Mouse (Mus musculus): ENCODE results near the gene Gm45837. TPM values are rescaled to one million over a fixed set of nuclear protein-coding genes. Genes with fewer than 3 reads are reported as not detected.

Gene Gm45837
- total and polyA plus RNA-seq, 2 experiments from 2014 or later: not detected

DNA sequence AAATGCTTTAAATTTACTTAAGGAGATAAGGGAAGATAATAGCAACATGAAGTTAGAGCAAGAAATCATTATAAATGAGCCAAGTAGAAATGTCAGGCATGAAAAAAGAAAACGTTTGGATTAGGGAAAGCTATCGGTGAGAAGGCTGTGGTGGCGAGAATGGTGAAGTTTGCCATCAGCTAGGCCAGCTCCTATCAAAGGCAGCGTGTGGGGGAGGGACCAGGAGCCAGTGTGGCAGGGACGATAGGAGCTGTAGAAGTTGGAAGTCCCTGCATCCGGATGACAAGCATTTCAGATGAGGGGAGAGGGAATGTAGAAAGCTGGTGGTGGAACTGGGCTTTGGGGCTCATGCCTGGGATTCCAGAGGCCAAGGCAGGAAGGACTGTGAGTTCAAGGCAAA is 104.6 kb downstream of the Gm45837 start:
- DNase-seq (ENCODE audit: low spot score): no peak
- Histone ChIP-seq H3K27me3 (ENCODE audit: insufficient read depth, low read length) (no peaks in the 10 kb centered on the region), H3K36me3 (ENCODE audit: insufficient read depth, low read length) (peaks cover 4% of the 10 kb centered on the region; the same call in 1 of the 2 replicates), H3K27ac (ENCODE audit: low read depth, low read length) (no peak overlapping the region), H3K4me2 (ENCODE audit: low read depth, low read length, poor library complexity, severe bottlenecking) (no peak overlapping the region), H3K9me3 (ENCODE audit: low read length) (no peaks in the 10 kb centered on the region), H3K4me1 (ENCODE audit: insufficient read depth, low read length) (no peaks in the 10 kb centered on the region), H3K9ac (replicated peaks; ENCODE audit: low read length, poor library complexity, severe bottlenecking) (no peak overlapping the region), H3K4me3 (ENCODE audit: low read depth, low read length) (no peak overlapping the region)
- TF ChIP-seq CTCF (IDR thresholded peaks at IDR 0.05): no peak
- 29% methylated on average over 6 of the region's 6 CpGs for WGBS
- no peak for ATAC-seq (ENCODE audit: low FRiP score)

DNA sequence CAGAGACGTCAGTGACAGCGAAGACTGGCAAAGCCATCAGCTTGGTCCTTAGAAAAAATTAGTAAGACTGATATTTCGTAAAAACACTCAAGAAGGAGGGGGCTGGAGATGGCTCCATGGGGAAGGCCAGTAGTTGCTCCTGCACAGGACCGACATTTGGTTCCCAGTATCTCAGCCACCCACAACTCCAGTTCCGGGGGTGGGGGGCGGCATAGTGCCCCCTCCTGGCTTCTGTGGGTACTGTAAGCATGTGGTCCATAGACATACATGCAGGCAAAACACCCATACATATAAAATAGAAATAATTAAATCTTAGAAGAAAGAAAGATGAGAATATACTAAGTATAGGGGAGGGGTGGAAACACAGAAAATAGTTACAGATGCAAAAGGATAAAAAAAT is 105.8 kb downstream of the Gm45837 start:
- ATAC-seq (ENCODE audit: low FRiP score): no peak

DNA sequence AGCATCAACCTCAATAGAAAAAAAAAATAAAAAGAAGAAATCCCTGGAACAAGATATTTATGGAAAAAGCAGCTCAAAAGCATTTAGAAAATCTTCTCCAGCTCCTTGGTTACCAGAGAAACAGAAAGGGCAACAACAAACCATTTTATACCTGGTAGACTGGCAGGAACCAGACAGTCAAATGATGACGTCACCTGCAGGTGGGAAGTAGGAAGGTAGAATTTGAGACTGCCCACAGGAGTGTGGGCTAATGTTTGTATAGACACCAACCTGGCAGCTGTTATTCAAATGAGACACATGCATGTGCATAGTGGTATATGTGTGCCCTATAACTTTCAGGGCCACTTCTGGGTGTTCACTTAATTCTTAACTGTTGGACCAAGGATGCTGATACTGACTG is 111.0 kb downstream of the Gm45837 start:
- 65% methylated on average over 1 of the region's 1 CpGs for WGBS

More for the DNA sequence above, 105.8 kb downstream of the Gm45837 start:
- no peak overlapping the region for H3K4me2 ChIP-seq (ENCODE audit: low read depth, low read length, poor library complexity, severe bottlenecking)
- H3K4me1 ChIP-seq (ENCODE audit: insufficient read depth, low read length): no peaks in the 10 kb centered on the region
- H3K36me3 ChIP-seq (ENCODE audit: insufficient read depth, low read length): no peaks in the 10 kb centered on the region
- no peaks in the 10 kb centered on the region for H3K27me3 ChIP-seq (ENCODE audit: insufficient read depth, low read length)
- no peak overlapping the region for H3K4me3 ChIP-seq (ENCODE audit: low read depth, low read length)
- no peak for DNase-seq (ENCODE audit: low spot score)
- no peak overlapping the region for H3K9ac ChIP-seq (replicated peaks; ENCODE audit: low read length, poor library complexity, severe bottlenecking)
- no peaks in the 10 kb centered on the region for H3K9me3 ChIP-seq (ENCODE audit: low read length)
- WGBS: 75% methylated on average over 6 of the region's 6 CpGs
- H3K27ac ChIP-seq (ENCODE audit: low read depth, low read length): no peak overlapping the region
- TF ChIP-seq CTCF (IDR thresholded peaks at IDR 0.05): 0 out of 2 replicates have a peak, but pooled peaks have one; percentile 4

DNA sequence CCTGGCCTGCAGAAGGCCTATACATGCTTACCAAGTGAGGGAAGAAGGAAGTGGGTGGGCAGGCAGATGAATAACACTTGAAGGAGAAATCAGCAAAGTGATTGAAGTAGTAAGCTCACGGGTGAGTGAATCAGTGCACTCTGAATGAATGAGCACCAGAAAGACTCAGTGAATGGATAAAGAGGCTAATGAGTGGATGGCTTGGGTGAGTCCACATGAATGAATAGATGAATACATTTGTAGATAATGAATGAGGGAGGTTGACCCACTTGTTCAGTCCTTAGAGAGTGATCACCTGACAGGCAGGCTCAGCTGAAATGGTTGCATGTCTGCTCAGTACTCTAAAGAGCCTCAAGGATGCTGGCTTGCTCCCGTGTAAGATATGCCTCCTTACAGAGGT is 112.5 kb downstream of the Gm45837 start:
- H3K9ac ChIP-seq (replicated peaks; ENCODE audit: low read length, poor library complexity, severe bottlenecking): no peak overlapping the region
- no peaks in the 10 kb centered on the region for H3K9me3 ChIP-seq (ENCODE audit: low read length)
- WGBS: 47% methylated on average over 2 of the region's 2 CpGs
- TF ChIP-seq CTCF (IDR thresholded peaks at IDR 0.05): no peak
- ATAC-seq (ENCODE audit: low FRiP score) (0 out of 2 replicates have a peak, but pooled peaks have one; percentile 34), DNase-seq (ENCODE audit: low spot score) (peak; percentile 44)
- H3K27me3 ChIP-seq (ENCODE audit: insufficient read depth, low read length): no peaks in the 10 kb centered on the region
- no peak overlapping the region for H3K4me2 ChIP-seq (ENCODE audit: low read depth, low read length, poor library complexity, severe bottlenecking)
- no peaks in the 10 kb centered on the region for H3K4me1 ChIP-seq (ENCODE audit: insufficient read depth, low read length)
- H3K36me3 ChIP-seq (ENCODE audit: insufficient read depth, low read length): no peaks in the 10 kb centered on the region
- no peak overlapping the region for H3K27ac ChIP-seq (ENCODE audit: low read depth, low read length)
- no peak overlapping the region for H3K4me3 ChIP-seq (ENCODE audit: low read depth, low read length)

More for the DNA sequence above, 111.0 kb downstream of the Gm45837 start:
- TF ChIP-seq CTCF (IDR thresholded peaks at IDR 0.05): no peak
- Histone ChIP-seq H3K36me3 (ENCODE audit: insufficient read depth, low read length) (no peaks in the 10 kb centered on the region), H3K27ac (ENCODE audit: low read depth, low read length) (no peak overlapping the region), H3K4me3 (ENCODE audit: low read depth, low read length) (no peak overlapping the region), H3K27me3 (ENCODE audit: insufficient read depth, low read length) (no peaks in the 10 kb centered on the region), H3K9me3 (ENCODE audit: low read length) (no peaks in the 10 kb centered on the region), H3K4me1 (ENCODE audit: insufficient read depth, low read length) (no peaks in the 10 kb centered on the region), H3K9ac (replicated peaks; ENCODE audit: low read length, poor library complexity, severe bottlenecking) (no peak overlapping the region), H3K4me2 (ENCODE audit: low read depth, low read length, poor library complexity, severe bottlenecking) (no peak overlapping the region)
- DNase-seq (ENCODE audit: low spot score) (no peak), ATAC-seq (ENCODE audit: low FRiP score) (no peak)

DNA sequence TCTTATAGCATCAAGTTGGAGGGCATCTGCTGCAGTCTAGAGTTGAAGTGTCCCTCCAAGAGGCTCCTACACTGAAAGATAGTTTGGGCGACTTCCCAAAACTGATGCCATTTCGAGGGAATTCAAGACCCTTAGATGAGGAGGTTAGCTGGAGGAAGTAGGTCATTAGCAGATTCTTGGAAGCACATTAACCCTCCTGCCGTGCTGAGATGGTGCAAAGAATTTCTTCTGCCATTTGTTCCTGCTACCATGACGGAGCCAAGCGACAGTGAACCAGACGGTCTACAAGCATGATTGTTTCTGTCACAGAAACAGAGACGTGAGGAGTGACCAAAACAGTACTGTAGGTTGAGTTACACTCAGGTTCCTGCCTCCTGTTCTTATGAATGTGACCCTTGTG is 115.8 kb downstream of the Gm45837 start:
- no peaks in the 10 kb centered on the region for H3K27me3 ChIP-seq (ENCODE audit: insufficient read depth, low read length)
- no peaks in the 10 kb centered on the region for H3K36me3 ChIP-seq (ENCODE audit: insufficient read depth, low read length)
- no peak for DNase-seq (ENCODE audit: low spot score)
- WGBS: 82% methylated on average over 7 of the region's 7 CpGs
- no peaks in the 10 kb centered on the region for H3K9me3 ChIP-seq (ENCODE audit: low read length)
- ATAC-seq (ENCODE audit: low FRiP score): no peak
- TF ChIP-seq CTCF (IDR thresholded peaks at IDR 0.05): no peak
- H3K4me2 ChIP-seq (ENCODE audit: low read depth, low read length, poor library complexity, severe bottlenecking): no peak overlapping the region
- H3K4me1 ChIP-seq (ENCODE audit: insufficient read depth, low read length): no peaks in the 10 kb centered on the region
- H3K27ac ChIP-seq (ENCODE audit: low read depth, low read length): no peak overlapping the region
- no peak overlapping the region for H3K9ac ChIP-seq (replicated peaks; ENCODE audit: low read length, poor library complexity, severe bottlenecking)
- no peak overlapping the region for H3K4me3 ChIP-seq (ENCODE audit: low read depth, low read length)

DNA sequence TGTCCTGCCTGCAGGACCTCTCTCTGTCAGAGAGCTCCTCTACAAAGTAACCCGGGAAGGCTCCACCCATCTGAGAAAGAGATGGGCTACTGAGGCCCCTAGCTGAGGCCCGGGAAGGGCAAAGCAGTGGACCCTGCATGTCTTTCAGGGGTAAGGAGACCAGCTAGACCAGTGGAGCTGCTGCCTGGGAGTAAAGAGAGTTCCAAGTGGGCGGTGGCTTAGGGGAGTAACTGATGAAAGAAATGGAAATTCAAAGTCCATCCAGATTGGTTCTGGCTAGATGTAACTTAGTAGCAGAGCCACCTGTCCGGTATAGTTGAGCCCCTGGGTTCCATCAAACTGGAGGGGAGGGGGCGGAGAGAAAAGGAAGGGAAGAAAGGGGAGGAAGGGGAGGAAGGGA is 123.7 kb downstream of the Gm45837 start:
- H3K27ac ChIP-seq (ENCODE audit: low read depth, low read length): no peak overlapping the region
- no peak for DNase-seq (ENCODE audit: low spot score)
- TF ChIP-seq CTCF (IDR thresholded peaks at IDR 0.05): no peak

More for the DNA sequence above, 123.7 kb downstream of the Gm45837 start:
- no peaks in the 10 kb centered on the region for H3K4me1 ChIP-seq (ENCODE audit: insufficient read depth, low read length)
- no peaks in the 10 kb centered on the region for H3K9me3 ChIP-seq (ENCODE audit: low read length)
- no peak for ATAC-seq (ENCODE audit: low FRiP score)
- H3K4me2 ChIP-seq (ENCODE audit: low read depth, low read length, poor library complexity, severe bottlenecking): no peak overlapping the region
- H3K27me3 ChIP-seq (ENCODE audit: insufficient read depth, low read length): no peaks in the 10 kb centered on the region
- no peak overlapping the region for H3K9ac ChIP-seq (replicated peaks; ENCODE audit: low read length, poor library complexity, severe bottlenecking)
- WGBS: 27% methylated on average over 5 of the region's 5 CpGs
- no peak overlapping the region for H3K4me3 ChIP-seq (ENCODE audit: low read depth, low read length)
- no peaks in the 10 kb centered on the region for H3K36me3 ChIP-seq (ENCODE audit: insufficient read depth, low read length)
